Mouse (Mus musculus): ENCODE measurements around the gene Cacna2d2. TPM values are rescaled to one million over a fixed set of nuclear protein-coding genes. Genes with fewer than 3 reads are reported as not detected.

The Cacna2d2 gene
- polyA plus RNA-seq, 1 experiment from 2014 or later, result 7.9 TPM

DNA sequence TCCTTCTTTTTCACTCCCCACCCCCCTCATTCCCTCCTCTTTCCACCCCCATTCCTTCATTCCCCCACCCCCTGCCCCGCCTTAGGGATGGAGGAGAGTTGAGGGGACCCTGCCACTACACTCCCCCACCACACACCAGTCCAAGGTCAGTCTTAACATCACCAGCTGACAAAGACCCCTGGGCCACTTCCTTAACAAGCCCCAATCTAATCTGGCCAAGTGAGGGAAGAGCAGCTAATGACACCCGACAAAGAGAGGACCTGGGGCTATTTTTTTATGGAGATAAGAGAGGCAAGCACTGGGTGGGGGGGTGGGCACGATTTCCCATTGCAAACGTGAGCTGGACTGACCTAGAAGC is 29.3 kb upstream of the Cacna2d2 start:
- Histone ChIP-seq H3K9ac (replicated peaks; ENCODE audit: low read length) (no peak overlapping the region), H3K27me3 (ENCODE audit: control insufficient read depth, insufficient read depth, low read length) (no peaks in the 10 kb centered on the region), H3K4me1 (ENCODE audit: control insufficient read depth, insufficient read depth, low read length) (peaks cover 13% of the 10 kb centered on the region; the same call in 1 of the 2 replicates), H3K36me3 (ENCODE audit: control insufficient read depth, insufficient read depth, low read length) (no peaks in the 10 kb centered on the region), H3K4me3 (replicated peaks; ENCODE audit: low read depth, low read length) (no peak overlapping the region), H3K4me2 (ENCODE audit: low read length) (no peak overlapping the region), H3K27ac (replicated peaks; ENCODE audit: low read depth, low read length) (peak overlapping the region; percentile 66), H3K9me3 (ENCODE audit: control insufficient read depth, low read length) (no peaks in the 10 kb centered on the region)
- WGBS, result 8% methylated on average over 4 of the region's 4 CpGs
- DNase-seq (no peak), ATAC-seq (ENCODE audit: low FRiP score, low TSS enrichment) (peak; percentile 46; the same call in 1 of the 2 replicates)

DNA sequence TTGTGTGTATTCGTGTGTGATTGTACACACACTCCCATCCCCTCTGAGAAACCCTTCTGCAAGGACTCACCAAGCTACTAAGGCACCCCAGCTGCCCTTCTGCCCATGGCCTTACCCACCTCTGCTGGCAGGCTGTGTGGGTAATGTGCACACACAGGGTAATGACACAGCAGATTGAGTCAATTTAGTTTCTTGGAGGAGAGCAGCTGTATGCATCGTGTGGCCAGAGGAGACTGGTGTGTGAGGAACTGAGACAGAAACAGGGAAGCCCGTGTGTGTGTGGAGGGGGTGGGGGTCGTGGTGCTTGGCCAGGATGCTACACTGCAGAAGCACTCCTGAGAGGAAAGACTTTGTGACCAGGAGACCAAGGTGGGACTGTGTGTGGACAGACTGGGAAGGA is 27.0 kb upstream of the Cacna2d2 start:
- WGBS, result 66% methylated on average over 4 of the region's 4 CpGs
- no peaks in the 10 kb centered on the region for H3K9me3 ChIP-seq (ENCODE audit: control insufficient read depth, low read length)
- DNase-seq (no peak), ATAC-seq (ENCODE audit: low FRiP score, low TSS enrichment) (no peak)
- H3K27me3 ChIP-seq (ENCODE audit: control insufficient read depth, insufficient read depth, low read length), result peaks cover 3% of the 10 kb centered on the region; the same call in 1 of the 2 replicates
- H3K27ac ChIP-seq (replicated peaks; ENCODE audit: low read depth, low read length), result no peak overlapping the region
- H3K36me3 ChIP-seq (ENCODE audit: control insufficient read depth, insufficient read depth, low read length), result no peaks in the 10 kb centered on the region
- H3K4me2 ChIP-seq (ENCODE audit: low read length), result no peak overlapping the region
- peaks cover 15% of the 10 kb centered on the region; the same call in 1 of the 2 replicates for H3K4me1 ChIP-seq (ENCODE audit: control insufficient read depth, insufficient read depth, low read length)
- H3K4me3 ChIP-seq (replicated peaks; ENCODE audit: low read depth, low read length), result no peak overlapping the region
- no peak overlapping the region for H3K9ac ChIP-seq (replicated peaks; ENCODE audit: low read length)

- 14% methylated on average over 8 of the region's 8 CpGs for WGBS
- Histone ChIP-seq H3K4me1 (ENCODE audit: control insufficient read depth, insufficient read depth, low read length) (peaks cover 30% of the 10 kb centered on the region), H3K27ac (replicated peaks; ENCODE audit: low read depth, low read length) (no peak overlapping the region), H3K36me3 (ENCODE audit: control insufficient read depth, insufficient read depth, low read length) (no peaks in the 10 kb centered on the region), H3K4me3 (replicated peaks; ENCODE audit: low read depth, low read length) (no peak overlapping the region), H3K9me3 (ENCODE audit: control insufficient read depth, low read length) (no peaks in the 10 kb centered on the region), H3K27me3 (ENCODE audit: control insufficient read depth, insufficient read depth, low read length) (peaks cover 3% of the 10 kb centered on the region; the same call in 1 of the 2 replicates), H3K4me2 (ENCODE audit: low read length) (no peak overlapping the region), H3K9ac (replicated peaks; ENCODE audit: low read length) (no peak overlapping the region)
- no peak for ATAC-seq (ENCODE audit: low FRiP score, low TSS enrichment)
- peak; percentile 48 for DNase-seq
These were observed 24.8 kb upstream of the Cacna2d2 start for GRCm38 (mm10) chr9:107374623-107375022.

DNA sequence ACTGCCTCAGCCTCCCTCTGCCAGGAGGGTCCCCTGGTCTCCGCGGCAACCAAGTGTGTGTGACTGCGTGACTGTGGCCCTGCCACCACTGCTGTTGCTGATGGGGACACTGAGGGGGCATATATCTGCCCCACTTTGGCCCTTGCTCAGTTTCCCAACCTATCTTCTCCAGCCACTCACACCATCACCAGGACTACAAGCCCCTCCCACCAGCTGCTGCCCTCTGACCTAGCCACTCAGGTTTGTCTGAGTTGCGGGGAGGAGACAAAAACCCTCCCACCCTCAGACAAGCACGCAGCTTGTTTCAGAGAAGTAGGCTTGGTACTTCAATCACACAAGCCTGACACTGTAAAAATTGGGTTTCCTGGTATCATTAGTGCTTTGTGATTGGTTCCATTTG is 24.0 kb upstream of the Cacna2d2 start:
- ATAC-seq (ENCODE audit: low FRiP score, low TSS enrichment) (no peak), DNase-seq (no peak)
- Histone ChIP-seq H3K9ac (replicated peaks; ENCODE audit: low read length) (no peak overlapping the region), H3K9me3 (ENCODE audit: control insufficient read depth, low read length) (no peaks in the 10 kb centered on the region), H3K27ac (replicated peaks; ENCODE audit: low read depth, low read length) (no peak overlapping the region), H3K36me3 (ENCODE audit: control insufficient read depth, insufficient read depth, low read length) (no peaks in the 10 kb centered on the region), H3K4me2 (ENCODE audit: low read length) (no peak overlapping the region), H3K27me3 (ENCODE audit: control insufficient read depth, insufficient read depth, low read length) (peaks cover 4% of the 10 kb centered on the region; the same call in 1 of the 2 replicates), H3K4me3 (replicated peaks; ENCODE audit: low read depth, low read length) (no peak overlapping the region), H3K4me1 (ENCODE audit: control insufficient read depth, insufficient read depth, low read length) (peaks cover 23% of the 10 kb centered on the region)
- WGBS, result 12% methylated on average over 5 of the region's 5 CpGs

DNA sequence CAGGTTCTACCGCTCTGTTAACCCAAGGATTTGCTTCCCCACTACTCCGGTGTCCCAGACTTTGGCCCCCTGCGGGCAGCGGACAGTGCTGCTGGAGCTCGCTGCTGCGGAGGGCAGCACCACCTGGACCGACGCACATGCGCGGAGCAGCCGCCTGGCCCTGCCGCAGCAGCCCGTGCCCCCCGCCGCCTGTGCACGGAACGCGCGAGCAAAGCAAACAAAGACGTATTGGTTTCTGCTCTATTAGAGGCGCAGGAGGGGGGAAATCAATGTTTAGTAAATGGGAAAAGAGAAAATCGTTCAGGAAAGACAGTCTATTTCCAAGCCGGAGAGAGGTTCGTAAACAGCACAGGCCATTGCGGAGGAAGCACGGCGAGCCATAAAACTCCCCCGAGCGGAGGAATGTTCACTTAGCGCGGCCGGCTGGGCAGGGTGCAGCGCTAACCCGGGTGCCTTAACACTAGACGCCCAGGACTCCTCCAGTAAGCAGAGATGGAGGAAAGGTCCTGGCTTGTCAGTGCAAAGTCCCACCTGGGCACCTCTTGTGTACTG is 21.4 kb upstream of the Cacna2d2 start:
- under 1% methylated on average over 35 of the region's 35 CpGs for WGBS
- no peak for ATAC-seq (ENCODE audit: low FRiP score, low TSS enrichment)
- Histone ChIP-seq H3K36me3 (ENCODE audit: control insufficient read depth, insufficient read depth, low read length) (no peaks in the 10 kb centered on the region), H3K4me2 (ENCODE audit: low read length) (peak overlapping the region; percentile 58), H3K9ac (replicated peaks; ENCODE audit: low read length) (peak overlapping the region; percentile 57), H3K4me1 (ENCODE audit: control insufficient read depth, insufficient read depth, low read length) (peaks cover 24% of the 10 kb centered on the region; the same call in 1 of the 2 replicates), H3K9me3 (ENCODE audit: control insufficient read depth, low read length) (no peaks in the 10 kb centered on the region), H3K27me3 (ENCODE audit: control insufficient read depth, insufficient read depth, low read length) (peaks cover 16% of the 10 kb centered on the region), H3K4me3 (replicated peaks; ENCODE audit: low read depth, low read length) (peak overlapping the region; percentile 35), H3K27ac (replicated peaks; ENCODE audit: low read depth, low read length) (peak overlapping the region; percentile 74)
- DNase-seq, result peak; percentile 86

DNA sequence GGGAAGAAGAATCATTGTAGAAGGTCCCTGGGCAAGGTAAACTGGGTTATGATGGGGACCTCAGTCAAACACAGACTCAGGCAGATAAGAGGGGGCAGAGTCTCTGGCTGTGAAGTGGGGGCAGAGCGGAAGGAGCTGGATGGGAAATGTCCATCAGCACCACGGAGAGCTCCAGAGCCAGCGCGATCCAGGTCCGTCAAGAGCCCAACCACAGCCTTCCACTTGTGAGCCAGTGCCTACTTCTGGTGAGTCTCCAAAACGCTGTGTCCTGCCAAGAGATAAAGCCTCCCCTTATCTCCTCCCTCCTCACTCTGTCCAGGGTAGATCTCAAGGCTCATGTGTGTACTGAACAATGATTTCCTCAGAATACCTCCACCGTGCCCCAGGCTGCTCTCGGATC is 17.7 kb upstream of the Cacna2d2 start:
- H3K36me3 ChIP-seq (ENCODE audit: control insufficient read depth, insufficient read depth, low read length), result no peaks in the 10 kb centered on the region
- H3K9me3 ChIP-seq (ENCODE audit: control insufficient read depth, low read length), result no peaks in the 10 kb centered on the region
- H3K4me3 ChIP-seq (replicated peaks; ENCODE audit: low read depth, low read length), result no peak overlapping the region
- peaks cover 27% of the 10 kb centered on the region; the same call in 1 of the 2 replicates for H3K4me1 ChIP-seq (ENCODE audit: control insufficient read depth, insufficient read depth, low read length)
- H3K9ac ChIP-seq (replicated peaks; ENCODE audit: low read length), result no peak overlapping the region
- DNase-seq (no peak), ATAC-seq (ENCODE audit: low FRiP score, low TSS enrichment) (no peak)
- peaks cover 15% of the 10 kb centered on the region for H3K27me3 ChIP-seq (ENCODE audit: control insufficient read depth, insufficient read depth, low read length)
- no peak overlapping the region for H3K4me2 ChIP-seq (ENCODE audit: low read length)
- 14% methylated on average over 8 of the region's 8 CpGs for WGBS
- no peak overlapping the region for H3K27ac ChIP-seq (replicated peaks; ENCODE audit: low read depth, low read length)

GRCm38 (mm10) chr9:107384396-107384795 is 15.0 kb upstream of the Cacna2d2 start:
- H3K27me3 ChIP-seq (ENCODE audit: control insufficient read depth, insufficient read depth, low read length), result peaks cover 14% of the 10 kb centered on the region
- H3K9ac ChIP-seq (replicated peaks; ENCODE audit: low read length), result no peak overlapping the region
- no peak overlapping the region for H3K4me2 ChIP-seq (ENCODE audit: low read length)
- ATAC-seq (ENCODE audit: low FRiP score, low TSS enrichment) (no peak), DNase-seq (no peak)
- 0 out of 2 replicates have a peak, but pooled peaks cover 11% of the 10 kb centered on the region for H3K4me1 ChIP-seq (ENCODE audit: control insufficient read depth, insufficient read depth, low read length)
- no peaks in the 10 kb centered on the region for H3K9me3 ChIP-seq (ENCODE audit: control insufficient read depth, low read length)
- 14% methylated on average over 3 of the region's 3 CpGs for WGBS
- H3K36me3 ChIP-seq (ENCODE audit: control insufficient read depth, insufficient read depth, low read length), result no peaks in the 10 kb centered on the region
- no peak overlapping the region for H3K27ac ChIP-seq (replicated peaks; ENCODE audit: low read depth, low read length)
- no peak overlapping the region for H3K4me3 ChIP-seq (replicated peaks; ENCODE audit: low read depth, low read length)

DNA sequence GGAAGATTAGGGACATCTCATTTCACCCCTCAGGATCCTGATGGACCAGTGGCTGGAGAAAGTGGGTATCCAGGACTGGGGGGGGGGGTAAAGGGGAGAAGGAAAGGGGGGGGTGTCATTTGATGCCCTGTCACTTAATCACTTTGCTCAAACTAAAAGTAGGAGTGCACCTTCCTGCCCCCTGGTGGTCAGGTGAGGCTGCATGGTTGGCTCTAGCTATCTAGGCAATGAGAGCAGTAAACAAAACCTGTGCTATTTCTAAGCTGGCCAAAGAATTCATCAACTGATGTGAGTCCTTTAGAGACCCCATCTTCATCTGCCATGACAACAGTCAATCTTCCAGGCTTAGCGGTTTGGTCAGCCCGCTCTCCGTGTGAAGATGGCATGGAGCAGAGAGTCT is 12.7 kb upstream of the Cacna2d2 start:
- 67% methylated on average over 3 of the region's 3 CpGs for WGBS
- Histone ChIP-seq H3K27ac (replicated peaks; ENCODE audit: low read depth, low read length) (no peak overlapping the region), H3K4me3 (replicated peaks; ENCODE audit: low read depth, low read length) (no peak overlapping the region), H3K4me2 (ENCODE audit: low read length) (no peak overlapping the region), H3K9me3 (ENCODE audit: control insufficient read depth, low read length) (no peaks in the 10 kb centered on the region), H3K36me3 (ENCODE audit: control insufficient read depth, insufficient read depth, low read length) (no peaks in the 10 kb centered on the region), H3K9ac (replicated peaks; ENCODE audit: low read length) (no peak overlapping the region), H3K27me3 (ENCODE audit: control insufficient read depth, insufficient read depth, low read length) (peaks cover 4% of the 10 kb centered on the region; the same call in 1 of the 2 replicates), H3K4me1 (ENCODE audit: control insufficient read depth, insufficient read depth, low read length) (0 out of 2 replicates have a peak, but pooled peaks cover 10% of the 10 kb centered on the region)
- ATAC-seq (ENCODE audit: low FRiP score, low TSS enrichment), result no peak
- no peak for DNase-seq

DNA sequence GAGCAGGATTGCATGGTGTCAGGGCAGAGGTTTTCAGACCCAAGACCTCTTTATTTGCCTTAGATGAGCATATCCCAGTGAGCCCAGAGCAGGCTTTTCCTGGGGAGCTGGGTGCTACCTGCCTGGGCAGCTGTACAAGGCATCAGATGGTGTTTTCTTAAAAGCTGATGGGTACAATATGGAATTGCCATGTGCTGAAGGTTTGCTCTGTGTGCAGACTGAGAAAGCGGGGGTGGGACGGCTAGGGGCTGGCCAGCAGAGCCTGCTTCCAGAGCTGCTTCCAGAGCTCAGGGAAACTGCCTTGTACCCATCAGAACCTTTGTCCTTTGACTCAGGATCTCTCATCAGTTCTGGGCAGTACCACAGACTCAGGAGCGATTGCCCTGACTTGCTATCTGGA is 11.7 kb upstream of the Cacna2d2 start:
- no peak overlapping the region for H3K4me2 ChIP-seq (ENCODE audit: low read length)
- peaks cover 4% of the 10 kb centered on the region; the same call in 1 of the 2 replicates for H3K27me3 ChIP-seq (ENCODE audit: control insufficient read depth, insufficient read depth, low read length)
- no peak overlapping the region for H3K27ac ChIP-seq (replicated peaks; ENCODE audit: low read depth, low read length)
- ATAC-seq (ENCODE audit: low FRiP score, low TSS enrichment), result no peak
- H3K4me1 ChIP-seq (ENCODE audit: control insufficient read depth, insufficient read depth, low read length), result 0 out of 2 replicates have a peak, but pooled peaks cover 5% of the 10 kb centered on the region
- DNase-seq, result no peak
- no peak overlapping the region for H3K4me3 ChIP-seq (replicated peaks; ENCODE audit: low read depth, low read length)
- H3K9ac ChIP-seq (replicated peaks; ENCODE audit: low read length), result no peak overlapping the region
- H3K9me3 ChIP-seq (ENCODE audit: control insufficient read depth, low read length), result no peaks in the 10 kb centered on the region
- WGBS, result 87% methylated on average over 3 of the region's 3 CpGs
- H3K36me3 ChIP-seq (ENCODE audit: control insufficient read depth, insufficient read depth, low read length), result no peaks in the 10 kb centered on the region
